Mouse (Mus musculus) hindbrain, embryonic 11.5 days (tissue): ENCODE results near the gene 1700113H08Rik. TPM values are rescaled to one million over a fixed set of nuclear protein-coding genes. Genes with fewer than 3 reads are reported as not detected.

ENCODE experiments used
- ATAC-seq: fragments of 200-750 bp; cut with Nextera tagmentation; 2 replicates; pipeline ENCODE4 v1.8.0; 2017; ENCODE audit warnings: mild to moderate bottlenecking, moderate TSS enrichment, moderate library complexity; ENCODE audit not compliant: low FRiP score
- DNase-seq: peaks from one replicate; pipeline ENCODE4 v3.0.0-alpha.2; 2015; ENCODE audit warnings: low spot score
- H3K27ac ChIP-seq: fragments of 300-500 bp; sonication (generic); 2 replicates; pipeline ENCODE4 v1.5.1; 2014; ENCODE audit warnings: mild to moderate bottlenecking, low read depth, low read length
- H3K27me3 ChIP-seq: fragments of 300-500 bp; sonication (generic); 2 replicates; pipeline ENCODE4 v1.6.1; 2014; ENCODE audit warnings: mild to moderate bottlenecking, low read length, moderate library complexity, mixed read lengths; ENCODE audit not compliant: control insufficient read depth, insufficient read depth
- H3K36me3 ChIP-seq: fragments of 300-500 bp; sonication (generic); 2 replicates; pipeline ENCODE4 v1.6.1; 2014; ENCODE audit warnings: mild to moderate bottlenecking, low read length, moderate library complexity, mixed read lengths; ENCODE audit not compliant: control insufficient read depth, insufficient read depth
- H3K4me1 ChIP-seq: fragments of 300-500 bp; sonication (generic); replicated peaks from 2 replicates; pipeline ENCODE4 v1.6.1; 2014; ENCODE audit warnings: low read length, mixed read lengths; ENCODE audit not compliant: control insufficient read depth, insufficient read depth
- H3K4me2 ChIP-seq: fragments of 300-500 bp; sonication (generic); replicated peaks from 2 replicates; pipeline ENCODE4 v1.6.1; 2014; ENCODE audit warnings: mild to moderate bottlenecking, low read depth, low read length
- H3K4me3 ChIP-seq: fragments of 300-500 bp; sonication (generic); 2 replicates; pipeline ENCODE4 v1.5.1; 2014; ENCODE audit warnings: low read depth, low read length
- H3K9ac ChIP-seq: fragments of 300-500 bp; sonication (generic); 2 replicates; pipeline ENCODE4 v1.6.1; 2014; ENCODE audit warnings: low read depth, low read length
- H3K9me3 ChIP-seq: fragments of 300-500 bp; sonication (generic); 2 replicates; pipeline ENCODE4 v1.6.1; 2016; ENCODE audit warnings: low read length; ENCODE audit not compliant: control insufficient read depth
- WGBS: fragments of 180-500 bp; shearing (Covaris S2); extraction: QIAGEN DNeasy Blood & Tissue Kit; methylation state at CpG from one replicate; pipeline ENCODE4 v1.1.7; 2014; 5-methylcytosine and 5-hydroxymethylcytosine counted together
- polyA plus RNA-seq: library from polyadenylated mRNA; unstranded; fragments of >200 nt; fragmentation: Nextera tagmentation; extraction: Ambion mirVana; gene quantifications from 2 replicates; pipeline ENCODE4 v1.2.1, GENCODE M21; 2014

Gene 1700113H08Rik
- polyA plus RNA-seq, 1 experiment from 2014 or later, result 0.42 TPM

DNA sequence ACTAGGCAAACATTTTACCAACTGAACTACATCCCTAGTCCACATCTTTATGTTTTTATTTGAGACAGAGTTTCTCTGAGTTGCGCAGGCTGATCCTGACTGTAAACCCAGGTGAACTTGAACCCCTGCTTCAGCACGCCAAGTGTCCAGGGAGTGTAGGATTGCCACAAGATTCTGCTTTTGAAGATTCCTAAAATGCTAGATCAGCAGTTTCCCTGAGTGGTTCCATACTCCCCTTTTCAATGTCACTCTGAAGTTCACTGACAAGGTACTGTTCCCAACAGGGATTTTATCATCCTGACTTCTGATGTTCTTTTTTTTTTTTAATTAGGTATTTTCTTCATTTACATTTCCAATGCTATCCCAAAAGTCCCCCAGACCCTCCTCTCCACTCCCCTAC lies 140.9 kb downstream of the 1700113H08Rik start:
- WGBS, result 88% methylated on average over 2 of the region's 2 CpGs
- no peak overlapping the region for H3K27ac ChIP-seq

DNA sequence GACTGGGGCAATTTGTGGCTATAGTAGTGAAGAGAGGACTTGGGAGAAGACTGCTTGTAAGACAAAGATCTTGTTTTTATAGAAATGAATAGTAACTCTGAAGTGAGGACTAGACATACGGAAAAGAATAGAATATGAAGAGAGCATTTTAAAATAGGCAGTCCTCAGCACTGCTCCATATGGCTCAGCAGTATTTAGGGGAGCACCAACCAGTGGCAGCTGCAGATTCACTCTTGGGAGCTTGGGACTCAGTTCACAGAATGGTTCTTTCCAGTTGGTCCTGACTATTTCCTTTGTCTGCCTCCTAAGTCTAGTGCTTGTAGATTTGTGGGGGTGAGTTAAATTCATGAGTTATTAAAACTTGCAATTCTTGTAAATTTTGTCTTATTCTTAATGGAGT lies 151.6 kb downstream of the 1700113H08Rik start:
- no peak overlapping the region for H3K27ac ChIP-seq
- WGBS, result 92% methylated on average over 1 of the region's 1 CpGs
- ATAC-seq, result no peak

More for the DNA sequence above, 140.9 kb downstream of the 1700113H08Rik start:
- H3K4me1 ChIP-seq, result no peaks in the 10 kb centered on the region
- no peak for ATAC-seq
- H3K4me2 ChIP-seq, result no peak overlapping the region
- H3K9me3 ChIP-seq, result no peaks in the 10 kb centered on the region
- no peaks in the 10 kb centered on the region for H3K36me3 ChIP-seq
- no peak overlapping the region for H3K4me3 ChIP-seq
- H3K27me3 ChIP-seq, result no peaks in the 10 kb centered on the region
- no peak overlapping the region for H3K9ac ChIP-seq
- no peak for DNase-seq

DNA sequence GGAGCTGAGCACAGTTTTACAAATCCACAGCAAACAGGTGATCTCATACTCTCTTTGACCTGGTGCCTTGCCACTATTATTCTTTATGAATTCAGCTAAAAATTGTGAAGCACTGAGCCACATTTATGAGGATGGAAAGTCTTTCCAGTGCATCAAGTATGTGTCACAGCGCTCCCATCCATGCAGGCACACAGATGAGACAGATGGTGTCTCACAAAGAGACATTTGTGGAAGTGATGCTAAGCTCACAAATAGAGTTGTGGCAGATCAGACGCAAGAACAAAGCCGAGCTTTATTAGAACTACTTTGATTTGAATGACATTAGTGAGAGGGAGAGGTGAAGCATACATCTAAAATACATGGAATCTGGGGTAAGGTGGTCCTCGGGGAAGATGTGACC lies 153.2 kb downstream of the 1700113H08Rik start:
- DNase-seq (no peak), ATAC-seq (no peak)
- no peak overlapping the region for H3K9ac ChIP-seq
- WGBS, result 86% methylated on average over 4 of the region's 4 CpGs
- H3K36me3 ChIP-seq, result no peaks in the 10 kb centered on the region
- H3K4me3 ChIP-seq, result no peak overlapping the region
- H3K27me3 ChIP-seq, result no peaks in the 10 kb centered on the region
- H3K9me3 ChIP-seq, result no peaks in the 10 kb centered on the region
- no peak overlapping the region for H3K4me2 ChIP-seq
- H3K27ac ChIP-seq, result no peak overlapping the region
- H3K4me1 ChIP-seq, result no peaks in the 10 kb centered on the region; the same call in 1 of the 2 replicates

More for the DNA sequence above, 151.6 kb downstream of the 1700113H08Rik start:
- H3K4me3 ChIP-seq, result no peak overlapping the region
- H3K27me3 ChIP-seq, result no peaks in the 10 kb centered on the region
- no peaks in the 10 kb centered on the region; the same call in 1 of the 2 replicates for H3K4me1 ChIP-seq
- no peaks in the 10 kb centered on the region for H3K9me3 ChIP-seq
- H3K9ac ChIP-seq, result no peak overlapping the region
- no peak for DNase-seq
- no peaks in the 10 kb centered on the region for H3K36me3 ChIP-seq
- no peak overlapping the region for H3K4me2 ChIP-seq

DNA sequence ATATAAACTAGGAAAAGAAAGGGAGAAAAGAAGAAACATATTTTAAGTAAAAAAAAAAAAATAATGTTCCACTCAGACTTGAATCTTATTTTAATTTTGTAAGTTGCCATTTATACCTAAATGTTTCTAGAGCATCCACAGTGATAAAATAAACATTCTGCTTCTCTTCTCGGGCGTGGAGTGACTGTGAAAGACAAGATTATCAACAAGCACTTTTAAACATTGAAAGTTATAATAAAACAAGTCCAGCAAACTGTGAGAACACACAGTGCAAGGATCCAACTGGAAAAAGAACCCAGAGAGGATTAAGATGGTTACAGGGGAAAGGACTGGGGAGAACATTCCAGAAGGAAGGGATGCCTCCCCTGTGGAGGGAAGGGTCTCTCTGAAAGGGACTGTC lies 155.0 kb downstream of the 1700113H08Rik start:
- Histone ChIP-seq H3K4me2 (no peak overlapping the region), H3K27me3 (no peaks in the 10 kb centered on the region), H3K9ac (no peak overlapping the region), H3K4me3 (no peak overlapping the region), H3K36me3 (no peaks in the 10 kb centered on the region), H3K9me3 (no peaks in the 10 kb centered on the region), H3K27ac (no peak overlapping the region), H3K4me1 (no peaks in the 10 kb centered on the region; the same call in 1 of the 2 replicates)
- no peak for DNase-seq
- WGBS, result 92% methylated on average over 2 of the region's 2 CpGs
- ATAC-seq, result no peak

DNA sequence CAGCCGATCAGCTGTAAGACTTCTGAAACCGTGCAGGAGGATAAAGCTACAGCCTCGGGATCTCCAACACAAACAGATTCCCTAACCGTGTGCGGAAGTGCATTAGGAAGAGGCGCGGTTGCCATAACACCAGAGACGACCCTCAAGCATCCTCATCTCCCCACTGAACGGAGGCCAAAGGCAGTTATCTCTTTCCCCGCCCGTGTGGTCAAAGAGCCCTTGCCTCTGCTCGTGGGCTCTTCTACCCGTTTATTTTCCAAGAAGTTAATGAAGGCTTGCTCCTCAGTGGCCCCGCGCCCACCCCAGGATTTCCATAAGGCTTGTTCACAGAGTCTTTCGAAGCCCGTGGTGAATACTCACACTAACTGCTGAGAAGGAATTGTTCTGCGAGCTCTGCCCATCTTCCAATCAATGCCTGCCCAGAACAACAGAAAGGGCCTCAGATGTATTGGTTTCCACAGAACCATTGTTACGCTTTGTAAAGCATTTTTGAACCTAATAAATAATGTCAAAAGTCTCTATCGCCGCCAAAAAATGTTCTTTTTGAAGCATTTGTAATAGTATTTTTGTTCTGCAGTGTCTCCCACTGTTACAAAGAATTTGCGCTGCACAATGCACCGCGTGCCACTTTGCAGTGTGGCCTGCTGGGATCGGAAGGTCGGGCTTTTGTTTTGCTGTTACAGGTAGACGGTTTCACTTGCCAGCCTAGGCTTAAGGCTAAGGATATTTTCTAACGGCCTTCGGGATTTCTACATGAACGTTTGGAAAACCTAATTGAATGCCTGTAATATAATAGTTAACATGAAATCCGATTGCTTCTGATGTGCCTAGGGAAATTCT lies 172.4 kb downstream of the 1700113H08Rik start:
- 22% methylated on average over 31 of the region's 31 CpGs for WGBS
- Histone ChIP-seq H3K36me3 (no peaks in the 10 kb centered on the region), H3K4me3 (no peak overlapping the region), H3K27me3 (no peaks in the 10 kb centered on the region), H3K9ac (peak overlapping the region; percentile 5; the same call in 1 of the 2 replicates), H3K9me3 (no peaks in the 10 kb centered on the region), H3K27ac (no peak overlapping the region), H3K4me1 (no peaks in the 10 kb centered on the region; the same call in 1 of the 2 replicates), H3K4me2 (peak overlapping the region; percentile 20)
- ATAC-seq (peak; percentile 80), DNase-seq (peak; percentile 61)

DNA sequence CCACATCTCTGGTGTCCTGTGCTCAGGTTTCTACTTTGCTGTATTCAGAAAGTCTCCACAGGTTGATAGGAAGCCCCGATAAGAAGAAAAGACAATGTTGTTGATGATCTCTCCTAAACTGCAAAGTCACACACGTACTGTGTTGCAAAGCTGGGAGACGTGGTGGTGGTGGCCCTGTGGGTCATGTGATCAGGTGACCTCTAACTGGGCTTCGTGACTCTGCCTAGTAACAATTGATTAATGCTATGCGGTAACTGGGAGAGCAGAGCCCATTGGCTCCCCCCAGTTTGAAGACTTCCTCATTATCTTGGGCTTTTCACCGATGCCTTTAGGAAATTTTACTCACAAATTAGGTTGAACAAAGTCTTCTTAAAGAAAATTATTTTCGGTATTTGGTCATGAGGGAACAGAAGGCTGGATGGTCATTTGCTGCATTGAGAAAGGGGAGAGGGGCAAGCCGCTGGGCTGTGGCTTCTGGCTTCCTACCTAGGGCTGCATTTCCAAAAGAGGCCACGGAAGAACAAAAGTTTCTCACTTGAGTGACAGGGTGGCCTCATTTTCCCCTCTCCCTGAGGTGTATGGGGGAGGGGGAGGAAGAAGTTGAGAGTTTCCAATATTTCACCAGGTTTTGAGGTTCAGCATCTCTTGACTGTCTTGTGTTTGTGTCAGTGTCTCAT lies 181.6 kb downstream of the 1700113H08Rik start:
- no peaks in the 10 kb centered on the region for H3K9me3 ChIP-seq
- no peak overlapping the region for H3K9ac ChIP-seq
- H3K4me3 ChIP-seq, result no peak overlapping the region
- DNase-seq (peak; percentile 8), ATAC-seq (peak; percentile 61; the same call in 1 of the 2 replicates)
- no peaks in the 10 kb centered on the region for H3K27me3 ChIP-seq
- no peaks in the 10 kb centered on the region for H3K36me3 ChIP-seq
- 37% methylated on average over 9 of the region's 9 CpGs for WGBS
- H3K4me2 ChIP-seq, result no peak overlapping the region
- 0 out of 2 replicates have a peak, but pooled peaks cover 3% of the 10 kb centered on the region for H3K4me1 ChIP-seq
- no peak overlapping the region for H3K27ac ChIP-seq

DNA sequence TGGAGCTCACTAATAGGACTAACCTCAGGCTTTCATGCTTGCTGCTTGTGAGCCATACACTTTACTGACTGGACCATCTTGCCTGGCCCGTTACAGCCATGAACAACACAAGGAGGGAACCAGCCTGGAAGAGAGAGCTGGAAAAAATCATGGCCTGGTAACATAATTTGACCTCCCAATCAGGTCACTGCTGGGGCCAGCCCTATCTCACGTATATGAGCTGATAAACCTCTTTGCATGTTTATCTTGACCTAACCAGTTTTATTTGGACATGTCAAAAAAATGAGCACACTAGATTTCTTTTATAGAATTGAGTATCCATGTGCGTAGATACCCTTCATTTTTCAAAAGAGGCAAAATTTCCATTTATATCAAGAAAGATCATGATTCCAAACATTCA lies 213.9 kb downstream of the 1700113H08Rik start:
- no peak for DNase-seq
- Histone ChIP-seq H3K27me3 (no peaks in the 10 kb centered on the region), H3K4me2 (no peak overlapping the region), H3K4me1 (no peaks in the 10 kb centered on the region), H3K9ac (no peak overlapping the region), H3K4me3 (no peak overlapping the region), H3K27ac (no peak overlapping the region), H3K36me3 (no peaks in the 10 kb centered on the region), H3K9me3 (no peaks in the 10 kb centered on the region)
- 87% methylated on average over 3 of the region's 3 CpGs for WGBS
- no peak for ATAC-seq

DNA sequence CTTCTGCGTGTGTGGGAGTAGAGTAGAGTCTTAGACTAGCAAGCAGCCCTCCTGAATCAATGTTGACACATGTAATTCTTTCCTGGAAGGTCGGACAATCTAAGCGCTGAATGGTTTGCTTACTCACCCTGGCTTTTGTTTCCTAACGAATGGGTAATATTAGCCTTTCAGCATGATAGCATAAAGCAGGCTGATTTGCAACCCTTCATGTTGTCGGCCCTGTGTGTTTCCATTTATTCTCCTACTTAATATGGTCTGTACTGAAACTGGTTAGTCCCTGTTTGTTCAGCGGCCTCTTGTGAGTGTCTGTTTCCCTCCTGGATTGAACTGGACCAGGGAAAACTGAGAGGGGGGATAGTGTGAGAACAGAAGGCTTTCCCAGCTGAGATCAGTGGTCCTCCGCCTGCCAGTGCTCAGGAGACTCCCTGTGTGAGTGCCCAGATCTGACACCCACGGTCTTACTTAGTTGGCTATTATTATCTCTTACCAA lies 214.3 kb downstream of the 1700113H08Rik start:
- H3K4me2 ChIP-seq, result no peak overlapping the region
- H3K9me3 ChIP-seq, result no peaks in the 10 kb centered on the region
- no peak overlapping the region for H3K9ac ChIP-seq
- DNase-seq, result no peak
- no peak overlapping the region for H3K4me3 ChIP-seq
- no peaks in the 10 kb centered on the region for H3K27me3 ChIP-seq
- 68% methylated on average over 8 of the region's 8 CpGs for WGBS
- H3K36me3 ChIP-seq, result no peaks in the 10 kb centered on the region
- no peak for ATAC-seq
- H3K27ac ChIP-seq, result no peak overlapping the region
- H3K4me1 ChIP-seq, result no peaks in the 10 kb centered on the region
